Mouse (Mus musculus): ENCODE results near the gene Sertad4.

The Sertad4 gene

DNA sequence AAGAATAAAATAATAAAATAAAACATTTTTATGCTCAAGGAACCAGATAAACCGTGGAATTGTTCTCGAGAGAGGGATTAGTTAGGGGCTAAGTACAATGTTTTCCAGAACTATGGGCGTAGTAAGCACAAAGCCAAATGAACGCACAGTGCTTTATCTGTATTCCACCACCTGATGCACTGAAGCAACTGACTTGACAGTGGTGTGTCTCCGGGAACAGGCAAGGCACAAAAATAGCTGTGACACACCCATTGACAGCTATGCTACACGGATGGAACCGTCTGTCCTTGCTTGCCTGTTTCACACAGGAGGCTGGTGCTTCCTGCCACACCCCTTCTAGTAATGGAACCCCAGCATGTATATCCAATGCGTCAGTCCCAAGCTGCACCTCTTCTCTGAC lies 55.2 kb downstream of the Sertad4 start:
- no peak for DNase-seq

DNA sequence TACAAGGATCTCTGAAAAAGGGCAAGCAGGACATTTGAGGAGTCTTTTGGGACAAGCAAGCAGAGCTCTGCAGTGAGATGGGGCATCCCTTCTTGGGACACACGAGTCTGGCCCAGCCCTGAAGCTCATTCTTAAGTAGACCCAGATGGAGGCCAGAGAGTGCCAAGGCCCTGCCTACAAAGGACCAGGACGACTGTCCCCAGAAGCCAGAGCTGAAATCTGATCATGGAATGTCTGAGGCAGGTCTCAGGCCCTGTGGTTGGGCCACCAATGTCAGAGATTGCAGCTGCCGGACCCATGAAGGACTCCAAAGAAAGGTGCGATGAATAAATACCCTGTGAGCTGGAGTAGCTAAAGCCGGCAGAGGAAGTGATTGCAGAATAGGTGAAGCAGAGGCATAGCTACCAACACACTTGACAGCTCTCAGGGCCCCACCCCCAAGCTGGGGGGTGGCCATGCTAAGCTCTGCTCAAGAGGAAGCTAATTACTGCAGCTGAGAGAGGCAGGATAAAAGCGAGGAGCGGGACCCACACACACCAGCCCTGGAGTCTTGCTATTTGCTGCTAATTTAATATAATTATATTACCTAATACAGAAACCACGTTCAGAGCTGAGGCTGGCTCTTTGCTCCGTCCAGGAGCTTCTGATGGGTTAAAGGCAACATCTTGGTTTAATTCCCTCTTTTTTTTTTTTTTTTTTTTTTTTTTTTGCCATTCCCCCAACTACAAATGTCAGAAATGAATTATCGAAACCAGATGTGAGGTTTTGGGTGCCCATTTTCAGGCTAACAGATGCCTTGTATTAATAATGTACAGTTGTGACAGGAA lies 56.2 kb downstream of the Sertad4 start:
- no peak for DNase-seq

DNA sequence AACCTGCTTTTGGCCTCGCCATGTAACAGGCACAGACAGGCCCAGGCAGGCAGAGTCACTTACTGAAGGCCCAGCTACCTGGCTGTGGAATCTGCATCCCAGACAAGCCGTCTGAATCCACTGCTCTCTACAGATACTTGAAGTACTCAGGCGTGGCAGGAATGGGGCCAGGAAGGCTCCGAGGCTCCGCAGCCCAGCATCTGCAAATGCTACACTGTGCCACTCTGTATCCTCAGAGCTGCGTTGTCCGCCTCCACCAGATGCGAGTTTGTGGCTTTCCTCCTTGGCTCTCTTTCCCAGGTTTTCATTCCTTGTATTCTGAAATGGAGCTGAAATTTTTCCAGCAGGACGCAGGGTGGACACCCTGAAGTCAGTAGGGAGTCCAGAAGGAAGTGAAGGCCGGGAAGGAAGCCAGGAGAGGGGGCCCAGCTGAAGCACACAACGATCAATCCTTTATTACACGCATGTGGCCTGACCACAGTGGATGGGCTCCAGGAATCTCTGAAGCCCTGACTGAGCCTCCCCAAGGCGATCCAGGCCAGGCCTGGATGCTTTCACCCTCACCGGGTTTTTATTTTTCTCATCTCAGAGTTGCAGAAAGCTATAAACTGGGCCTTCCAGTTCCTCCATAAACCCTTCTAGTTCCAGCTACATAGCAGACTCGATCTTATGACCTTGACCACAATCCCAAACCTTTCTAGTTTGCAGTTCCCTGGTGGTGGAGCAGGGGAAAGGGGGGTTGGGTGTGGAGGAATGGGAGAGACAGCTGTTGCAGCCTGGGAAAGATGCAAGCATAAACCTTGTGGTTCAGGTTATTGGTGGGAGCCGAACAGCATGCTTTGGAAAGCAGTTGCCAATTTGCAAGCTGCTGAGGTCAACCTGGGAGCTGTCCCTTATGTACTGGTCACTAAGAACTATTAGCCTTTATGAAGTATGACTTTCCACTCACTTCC lies 57.1 kb downstream of the Sertad4 start:
- DNase-seq = no peak

DNA sequence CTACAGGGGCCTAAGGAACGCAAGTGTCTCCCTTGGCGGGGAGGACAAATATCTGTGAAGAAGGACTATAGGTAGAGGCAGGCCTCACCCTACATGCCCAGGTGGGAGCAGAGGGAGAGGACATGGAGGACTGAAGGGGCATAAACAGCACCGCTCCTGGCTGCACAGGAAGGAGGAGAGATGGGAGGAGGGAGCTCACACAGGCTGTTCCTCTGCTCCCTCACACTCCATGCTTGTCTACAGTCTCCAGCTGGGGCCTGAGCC lies 58.6 kb downstream of the Sertad4 start:
- DNase-seq = no peak

DNA sequence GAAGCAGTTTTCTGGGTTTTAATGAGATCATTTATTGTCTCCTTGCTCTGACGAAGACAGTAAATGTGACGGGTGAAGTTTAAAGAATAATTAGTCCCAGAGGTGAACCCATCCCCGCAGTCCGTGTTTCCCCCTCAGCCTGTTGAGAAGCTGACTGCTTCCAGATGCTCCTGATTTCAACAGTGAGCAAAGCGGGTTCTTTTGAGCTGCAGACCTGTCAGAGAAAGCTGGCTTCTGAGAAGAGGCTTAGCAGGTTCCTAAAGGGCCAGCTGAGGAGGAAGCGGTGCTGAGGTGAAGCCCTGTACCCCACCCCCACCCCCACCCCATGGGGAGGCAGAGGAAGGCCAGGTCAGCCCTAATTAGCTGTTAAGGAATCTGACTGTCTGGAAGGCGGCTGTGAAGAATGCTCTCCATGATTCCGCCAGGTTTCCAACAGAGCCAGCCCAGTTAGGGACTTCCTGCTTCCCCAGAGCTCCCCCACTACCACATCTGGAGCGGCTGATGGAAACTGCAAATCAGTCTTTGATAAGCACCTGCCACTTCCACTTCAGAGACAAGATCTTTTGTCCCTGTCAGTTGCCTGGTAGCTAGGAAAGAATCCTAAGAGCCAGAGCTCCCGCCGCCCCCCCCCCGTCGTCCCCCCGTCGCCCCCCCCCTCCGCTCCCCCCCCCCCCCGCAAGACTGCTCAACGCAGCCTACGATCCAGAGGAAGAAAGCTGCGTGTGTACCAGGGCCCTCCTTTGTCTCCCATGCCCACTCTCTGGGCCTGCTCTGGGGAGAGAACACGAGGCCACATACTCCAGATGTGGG lies 59.1 kb downstream of the Sertad4 start:
- no peak for DNase-seq

DNA sequence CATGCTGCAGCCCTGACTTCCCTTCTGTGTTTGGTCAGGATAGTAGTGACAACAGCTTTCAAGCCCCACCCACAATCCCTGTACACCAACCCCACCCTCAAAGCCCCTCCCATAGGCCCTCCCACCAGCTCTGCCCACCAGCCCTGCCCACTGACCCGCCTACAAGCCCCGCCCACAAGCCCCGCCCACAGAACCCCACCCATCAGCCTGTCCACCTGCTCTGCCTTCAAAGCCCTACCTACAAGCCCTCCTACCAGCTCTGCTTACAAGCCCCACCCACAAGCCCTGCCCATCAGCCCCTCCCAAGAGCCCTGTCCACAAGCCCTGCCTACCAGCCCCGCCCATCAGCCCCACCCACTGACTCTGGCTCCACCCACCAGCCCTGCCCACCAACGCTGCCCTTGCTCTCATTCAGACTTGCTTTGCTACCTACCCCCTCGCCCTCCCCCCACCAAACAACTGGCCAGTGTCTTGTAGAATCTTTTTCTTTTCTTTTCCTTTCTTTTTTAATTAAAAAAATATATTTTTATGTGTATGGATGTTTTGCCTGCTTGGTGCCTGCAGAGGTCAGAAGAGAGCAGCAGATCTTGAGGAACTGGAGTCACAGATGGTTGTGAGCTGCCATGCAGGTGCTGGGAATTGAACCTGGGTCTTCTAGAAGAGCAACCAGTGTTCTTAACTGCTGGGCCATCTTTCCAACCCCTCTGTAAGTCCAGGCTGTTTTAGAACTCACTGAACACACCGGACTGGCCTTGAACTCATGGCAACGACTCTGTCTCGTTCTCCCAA lies 60.4 kb downstream of the Sertad4 start:
- DNase-seq = no peak
